Mouse (Mus musculus): ENCODE results near the gene Cnfn. TPM values are rescaled to one million over a fixed set of nuclear protein-coding genes. Genes with fewer than 3 reads are reported as not detected.

Gene Cnfn
- polyA plus RNA-seq, 1 experiment from 2014 or later: 0.54 TPM

DNA sequence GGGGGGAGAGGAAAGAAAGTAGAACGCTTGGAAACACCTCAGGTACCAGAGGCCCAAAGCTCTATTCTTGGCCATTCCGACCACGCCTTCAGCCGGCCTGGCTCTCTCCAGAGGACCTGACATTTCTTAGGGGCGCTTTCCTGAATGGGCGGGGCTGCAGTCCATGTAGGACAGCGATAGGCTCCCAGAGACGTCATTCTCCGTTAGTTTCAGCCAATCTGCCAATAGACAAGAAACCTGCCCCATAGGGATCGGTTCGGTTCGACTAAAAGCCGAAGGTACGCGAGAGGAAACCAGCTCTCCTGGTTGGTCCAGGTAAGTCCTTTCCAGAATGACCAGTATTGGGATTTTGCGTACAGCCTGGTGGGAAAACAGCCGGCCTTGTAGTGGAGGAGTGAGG, 7.0 kb upstream of the Cnfn start:
- peak overlapping the region; percentile 36 for H3K4me3 ChIP-seq (ENCODE audit: low read length)
- no peaks in the 10 kb centered on the region; the same call in 1 of the 2 replicates for H3K27me3 ChIP-seq (replicated peaks; ENCODE audit: control insufficient read depth, insufficient read depth, low read length)
- no peak overlapping the region for H3K27ac ChIP-seq (ENCODE audit: low read depth, low read length)
- no peaks in the 10 kb centered on the region for H3K9me3 ChIP-seq (ENCODE audit: control insufficient read depth, low read length)
- peak; percentile 79 for ATAC-seq
- peaks cover 8% of the 10 kb centered on the region for H3K4me1 ChIP-seq (ENCODE audit: control insufficient read depth, insufficient read depth, low read depth, low read length)
- no peaks in the 10 kb centered on the region; the same call in 1 of the 2 replicates for H3K36me3 ChIP-seq (ENCODE audit: control insufficient read depth, insufficient read depth, low read length)
- peak overlapping the region; percentile 53 for H3K9ac ChIP-seq (ENCODE audit: low read depth, low read length)
- peak overlapping the region; percentile 49 for H3K4me2 ChIP-seq (ENCODE audit: low read length)
- WGBS: 6% methylated on average over 17 of the region's 17 CpGs

DNA sequence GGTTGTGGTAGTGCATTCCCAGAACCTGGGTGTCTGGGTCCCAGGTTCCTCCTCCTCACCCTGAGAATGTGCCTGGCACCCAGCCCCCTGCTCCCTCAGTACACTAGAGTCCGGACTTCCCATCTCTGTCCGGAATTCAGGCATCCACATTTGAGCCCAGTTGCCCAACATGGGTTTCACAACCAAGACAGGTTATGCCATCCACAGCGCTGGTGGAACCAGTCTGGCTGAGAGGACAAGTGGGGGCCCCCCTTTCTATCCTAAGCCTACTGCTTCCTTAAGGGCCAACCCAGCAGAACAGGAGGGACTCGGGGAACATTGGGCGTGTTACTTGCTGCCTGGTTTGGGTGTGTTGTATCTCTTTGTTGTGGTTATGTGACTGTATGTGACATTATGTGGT, 2.9 kb upstream of the Cnfn start:
- H3K4me2 ChIP-seq (ENCODE audit: low read length): no peak overlapping the region
- H3K27me3 ChIP-seq (replicated peaks; ENCODE audit: control insufficient read depth, insufficient read depth, low read length): peaks cover 7% of the 10 kb centered on the region
- no peaks in the 10 kb centered on the region for H3K36me3 ChIP-seq (ENCODE audit: control insufficient read depth, insufficient read depth, low read length)
- H3K27ac ChIP-seq (ENCODE audit: low read depth, low read length): no peak overlapping the region
- no peak overlapping the region for H3K9ac ChIP-seq (ENCODE audit: low read depth, low read length)
- peaks cover 9% of the 10 kb centered on the region for H3K4me1 ChIP-seq (ENCODE audit: control insufficient read depth, insufficient read depth, low read depth, low read length)
- H3K4me3 ChIP-seq (ENCODE audit: low read length): no peak overlapping the region
- no peaks in the 10 kb centered on the region for H3K9me3 ChIP-seq (ENCODE audit: control insufficient read depth, low read length)
- ATAC-seq: no peak
- 88% methylated on average over 5 of the region's 5 CpGs for WGBS

DNA sequence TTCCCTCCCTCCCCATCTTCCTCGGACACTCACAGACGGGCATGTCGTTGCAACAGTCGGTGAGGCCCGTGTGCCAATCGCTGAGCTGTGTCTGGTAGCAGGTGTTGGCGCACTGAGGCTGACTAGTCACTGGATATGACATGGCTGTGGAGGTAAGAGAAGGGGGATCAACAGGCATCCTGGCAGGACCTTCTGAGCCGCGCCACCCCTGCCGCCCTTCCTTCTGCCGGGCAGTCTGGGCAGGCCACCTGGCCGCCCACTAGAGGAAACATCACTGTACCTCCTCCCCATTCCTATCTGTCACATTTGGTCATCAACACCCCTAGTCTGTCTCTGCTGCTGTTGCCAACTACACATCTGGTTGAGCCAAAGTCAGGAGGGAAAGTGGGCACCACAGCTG, 1.2 kb downstream of the Cnfn start:
- H3K27ac ChIP-seq (ENCODE audit: low read depth, low read length): no peak overlapping the region
- H3K36me3 ChIP-seq (ENCODE audit: control insufficient read depth, insufficient read depth, low read length): peaks cover 10% of the 10 kb centered on the region
- H3K4me2 ChIP-seq (ENCODE audit: low read length): no peak overlapping the region
- 20% methylated on average over 12 of the region's 12 CpGs for WGBS
- no peak overlapping the region for H3K9ac ChIP-seq (ENCODE audit: low read depth, low read length)
- peaks cover 9% of the 10 kb centered on the region for H3K27me3 ChIP-seq (replicated peaks; ENCODE audit: control insufficient read depth, insufficient read depth, low read length)
- peaks cover 17% of the 10 kb centered on the region for H3K4me1 ChIP-seq (ENCODE audit: control insufficient read depth, insufficient read depth, low read depth, low read length)
- no peak overlapping the region for H3K4me3 ChIP-seq (ENCODE audit: low read length)
- no peaks in the 10 kb centered on the region for H3K9me3 ChIP-seq (ENCODE audit: control insufficient read depth, low read length)
- ATAC-seq: no peak

DNA sequence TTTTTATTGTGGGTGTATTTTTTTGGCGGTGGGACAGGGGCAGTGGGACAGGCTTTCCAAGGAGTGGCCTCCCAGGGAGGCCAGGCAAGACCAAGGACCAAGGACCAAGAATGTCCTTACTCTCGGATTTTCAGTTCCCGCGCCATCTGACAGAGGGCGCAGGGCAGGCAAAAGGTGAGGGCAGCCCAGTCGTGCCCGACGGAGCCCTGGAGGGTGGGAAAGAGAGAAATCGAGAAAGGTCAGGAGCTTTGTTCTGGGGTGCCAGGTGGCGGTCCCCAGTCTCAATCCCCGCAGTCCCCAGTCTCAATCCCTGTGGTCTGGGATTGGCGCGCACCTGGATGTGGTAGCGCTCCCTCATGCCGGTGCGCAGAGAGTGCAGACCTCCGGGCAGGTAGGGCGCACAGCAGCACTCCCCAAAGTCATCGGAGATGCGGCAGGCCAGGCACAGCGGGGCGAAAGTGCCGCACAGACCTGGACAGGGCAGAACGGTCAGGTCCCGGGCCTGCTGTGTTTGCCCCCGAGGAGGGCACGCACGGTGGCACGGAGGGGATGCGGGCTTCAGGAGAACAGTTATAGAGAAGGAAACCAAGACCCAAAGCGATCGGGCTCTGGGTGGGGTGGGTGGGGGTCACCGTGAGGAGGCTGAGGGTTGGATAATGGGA, 1.8 kb downstream of the Cnfn start:
- H3K36me3 ChIP-seq (ENCODE audit: control insufficient read depth, insufficient read depth, low read length): peaks cover 13% of the 10 kb centered on the region
- peaks cover 9% of the 10 kb centered on the region for H3K27me3 ChIP-seq (replicated peaks; ENCODE audit: control insufficient read depth, insufficient read depth, low read length)
- peaks cover 17% of the 10 kb centered on the region for H3K4me1 ChIP-seq (ENCODE audit: control insufficient read depth, insufficient read depth, low read depth, low read length)
- no peak overlapping the region; the same call in 1 of the 2 replicates for H3K4me3 ChIP-seq (ENCODE audit: low read length)
- H3K9me3 ChIP-seq (ENCODE audit: control insufficient read depth, low read length): no peaks in the 10 kb centered on the region
- peak overlapping the region; percentile 27; the same call in 1 of the 2 replicates for H3K9ac ChIP-seq (ENCODE audit: low read depth, low read length)
- H3K4me2 ChIP-seq (ENCODE audit: low read length): no peak overlapping the region; the same call in 1 of the 2 replicates
- H3K27ac ChIP-seq (ENCODE audit: low read depth, low read length): no peak overlapping the region
- no peak for ATAC-seq
- 2% methylated on average over 33 of the region's 33 CpGs for WGBS

DNA sequence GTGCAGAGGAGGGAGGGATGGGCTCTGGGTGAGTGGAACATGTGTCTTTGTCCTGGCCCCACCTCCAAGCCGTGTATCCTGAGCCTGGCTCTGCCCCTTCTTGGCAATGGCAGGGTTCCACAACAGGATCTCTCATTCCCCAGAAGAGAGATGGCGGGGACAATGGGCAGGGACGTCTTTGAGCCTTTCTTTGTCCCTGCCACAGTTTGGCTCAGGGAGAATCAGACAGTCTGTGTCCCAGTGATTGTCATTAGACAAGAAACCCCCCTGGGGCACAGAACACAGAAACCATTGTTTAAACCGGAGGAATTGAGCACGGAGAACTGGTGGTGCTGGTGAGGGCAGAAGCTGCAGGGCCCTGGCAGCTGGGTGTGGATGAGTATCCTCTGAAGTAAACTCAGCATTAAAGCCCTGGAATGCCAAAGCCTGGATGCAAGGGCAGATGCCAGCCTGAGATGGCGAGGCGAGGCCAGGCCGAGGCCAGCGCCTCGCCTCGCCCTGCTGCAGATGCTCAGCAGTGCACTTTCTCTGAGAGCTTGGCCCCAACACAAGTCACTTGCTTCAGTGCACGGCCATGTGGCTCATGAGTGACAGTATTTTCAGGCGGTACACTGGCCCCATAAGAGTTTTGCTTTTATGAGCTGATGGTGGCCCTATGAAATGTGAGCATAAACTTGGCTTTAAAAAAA, 3.4 kb downstream of the Cnfn start:
- Histone ChIP-seq H3K27ac (ENCODE audit: low read depth, low read length) (peak overlapping the region; percentile 63), H3K4me2 (ENCODE audit: low read length) (peak overlapping the region; percentile 25), H3K9me3 (ENCODE audit: control insufficient read depth, low read length) (no peaks in the 10 kb centered on the region), H3K4me3 (ENCODE audit: low read length) (no peak overlapping the region), H3K27me3 (replicated peaks; ENCODE audit: control insufficient read depth, insufficient read depth, low read length) (peaks cover 9% of the 10 kb centered on the region), H3K9ac (ENCODE audit: low read depth, low read length) (peak overlapping the region; percentile 23), H3K36me3 (ENCODE audit: control insufficient read depth, insufficient read depth, low read length) (peaks cover 20% of the 10 kb centered on the region), H3K4me1 (ENCODE audit: control insufficient read depth, insufficient read depth, low read depth, low read length) (peaks cover 17% of the 10 kb centered on the region)
- ATAC-seq: peak; percentile 25; the same call in 1 of the 2 replicates
- WGBS: 11% methylated on average over 13 of the region's 13 CpGs

DNA sequence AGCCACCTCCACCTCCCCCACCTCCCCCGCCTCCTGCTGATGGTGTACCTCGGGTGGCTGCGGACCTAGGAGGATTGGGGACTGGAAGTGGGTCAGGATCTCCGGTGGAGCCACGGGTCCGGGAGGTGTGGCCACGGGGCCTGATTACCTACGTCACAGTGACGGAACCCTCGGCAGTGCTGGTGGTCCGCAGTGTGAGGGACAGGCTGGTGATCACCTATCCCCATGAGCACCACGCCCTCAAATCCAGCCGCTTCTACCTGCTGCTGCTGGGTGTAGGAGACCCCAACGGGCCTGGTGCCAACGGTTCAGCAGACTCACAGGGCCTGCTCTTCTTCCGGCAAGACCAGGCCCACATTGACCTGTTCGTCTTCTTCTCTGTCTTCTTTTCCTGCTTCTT, 5.9 kb downstream of the Cnfn start:
- no peak for ATAC-seq
- Histone ChIP-seq H3K4me3 (ENCODE audit: low read length) (no peak overlapping the region), H3K9me3 (ENCODE audit: control insufficient read depth, low read length) (no peaks in the 10 kb centered on the region), H3K36me3 (ENCODE audit: control insufficient read depth, insufficient read depth, low read length) (peaks cover 35% of the 10 kb centered on the region), H3K27ac (ENCODE audit: low read depth, low read length) (no peak overlapping the region), H3K27me3 (replicated peaks; ENCODE audit: control insufficient read depth, insufficient read depth, low read length) (peaks cover 6% of the 10 kb centered on the region), H3K4me2 (ENCODE audit: low read length) (no peak overlapping the region), H3K9ac (ENCODE audit: low read depth, low read length) (no peak overlapping the region), H3K4me1 (ENCODE audit: control insufficient read depth, insufficient read depth, low read depth, low read length) (peaks cover 23% of the 10 kb centered on the region)
- WGBS: 94% methylated on average over 17 of the region's 17 CpGs

DNA sequence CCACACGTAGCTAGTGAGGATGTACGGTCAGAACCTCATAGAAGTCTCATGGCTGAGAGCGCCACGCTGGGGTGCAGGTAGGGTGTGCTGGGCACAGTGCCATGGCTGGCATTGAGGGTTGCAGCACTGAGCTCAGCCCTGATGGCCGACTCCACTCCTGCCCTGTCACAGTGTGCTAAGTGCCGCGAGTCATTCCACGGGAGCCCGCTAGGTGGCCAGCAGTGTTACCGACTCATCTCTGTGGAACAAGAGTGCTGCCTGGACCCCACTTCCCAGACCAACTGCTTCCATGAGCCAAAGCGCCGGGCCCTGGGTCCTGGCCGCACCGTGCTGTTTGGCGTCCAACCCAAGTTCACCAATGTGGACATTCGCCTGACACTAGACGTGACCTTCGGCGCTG, 6.4 kb downstream of the Cnfn start:
- no peaks in the 10 kb centered on the region for H3K9me3 ChIP-seq (ENCODE audit: control insufficient read depth, low read length)
- H3K36me3 ChIP-seq (ENCODE audit: control insufficient read depth, insufficient read depth, low read length): peaks cover 35% of the 10 kb centered on the region
- no peak overlapping the region for H3K9ac ChIP-seq (ENCODE audit: low read depth, low read length)
- H3K27ac ChIP-seq (ENCODE audit: low read depth, low read length): no peak overlapping the region
- H3K4me1 ChIP-seq (ENCODE audit: control insufficient read depth, insufficient read depth, low read depth, low read length): peaks cover 20% of the 10 kb centered on the region
- no peak overlapping the region for H3K4me3 ChIP-seq (ENCODE audit: low read length)
- ATAC-seq: no peak
- WGBS: 88% methylated on average over 19 of the region's 19 CpGs
- H3K27me3 ChIP-seq (replicated peaks; ENCODE audit: control insufficient read depth, insufficient read depth, low read length): peaks cover 3% of the 10 kb centered on the region; the same call in 1 of the 2 replicates
- H3K4me2 ChIP-seq (ENCODE audit: low read length): no peak overlapping the region

DNA sequence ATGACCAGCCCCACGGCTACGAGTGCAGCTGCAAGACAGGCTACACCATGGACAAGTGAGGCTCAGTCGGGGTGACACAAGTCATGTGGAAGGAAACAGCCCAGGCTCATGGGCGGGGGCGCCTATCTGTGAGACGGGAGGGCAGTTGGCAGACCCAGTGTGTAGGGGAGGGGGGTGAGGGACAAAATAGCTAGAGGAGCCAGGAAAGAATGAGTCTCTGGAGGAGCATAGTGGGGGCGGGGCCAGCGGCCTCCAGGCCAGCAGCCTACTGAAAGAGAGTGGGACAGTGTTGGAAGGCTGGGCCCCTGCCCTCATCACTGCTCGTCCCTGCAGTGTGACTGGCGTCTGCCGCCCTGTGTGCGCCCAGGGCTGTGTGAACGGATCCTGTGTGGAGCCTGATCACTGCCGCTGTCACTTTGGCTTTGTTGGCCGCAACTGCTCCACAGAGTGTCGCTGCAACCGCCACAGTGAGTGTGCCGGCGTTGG, 10.8 kb downstream of the Cnfn start:
- Histone ChIP-seq H3K27me3 (replicated peaks; ENCODE audit: control insufficient read depth, insufficient read depth, low read length) (no peaks in the 10 kb centered on the region), H3K4me2 (ENCODE audit: low read length) (peak overlapping the region; percentile 17), H3K36me3 (ENCODE audit: control insufficient read depth, insufficient read depth, low read length) (peaks cover 38% of the 10 kb centered on the region), H3K4me3 (ENCODE audit: low read length) (no peak overlapping the region), H3K4me1 (ENCODE audit: control insufficient read depth, insufficient read depth, low read depth, low read length) (peaks cover 6% of the 10 kb centered on the region), H3K9ac (ENCODE audit: low read depth, low read length) (no peak overlapping the region), H3K9me3 (ENCODE audit: control insufficient read depth, low read length) (no peaks in the 10 kb centered on the region), H3K27ac (ENCODE audit: low read depth, low read length) (peak overlapping the region; percentile 17; the same call in 1 of the 2 replicates)
- WGBS: 44% methylated on average over 18 of the region's 19 CpGs
- peak; percentile 85 for ATAC-seq

DNA sequence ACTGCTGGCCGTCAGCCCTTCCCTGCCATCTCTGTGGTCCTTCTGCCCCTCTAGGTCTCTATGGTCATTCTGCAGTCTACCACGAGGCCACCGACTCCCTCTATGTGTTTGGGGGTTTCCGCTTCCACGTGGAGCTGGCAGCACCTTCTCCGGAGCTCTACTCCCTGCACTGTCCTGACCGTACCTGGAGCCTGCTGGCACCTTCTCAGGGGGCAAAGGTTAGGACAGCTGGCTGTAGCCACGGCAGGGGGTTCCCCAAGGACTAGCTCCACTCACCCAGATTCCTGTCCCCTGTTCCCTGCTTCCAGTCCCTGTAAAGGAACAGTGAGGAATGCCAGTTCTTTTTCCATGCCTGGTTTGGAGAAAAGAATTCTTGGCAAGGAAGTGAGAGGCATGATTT, 20.7 kb downstream of the Cnfn start:
- peaks cover 5% of the 10 kb centered on the region for H3K9me3 ChIP-seq (ENCODE audit: control insufficient read depth, low read length)
- peaks cover 63% of the 10 kb centered on the region for H3K36me3 ChIP-seq (ENCODE audit: control insufficient read depth, insufficient read depth, low read length)
- H3K27me3 ChIP-seq (replicated peaks; ENCODE audit: control insufficient read depth, insufficient read depth, low read length): no peaks in the 10 kb centered on the region
- H3K27ac ChIP-seq (ENCODE audit: low read depth, low read length): no peak overlapping the region
- H3K4me3 ChIP-seq (ENCODE audit: low read length): no peak overlapping the region
- no peaks in the 10 kb centered on the region for H3K4me1 ChIP-seq (ENCODE audit: control insufficient read depth, insufficient read depth, low read depth, low read length)
- no peak overlapping the region for H3K9ac ChIP-seq (ENCODE audit: low read depth, low read length)
- ATAC-seq: no peak
- WGBS: 86% methylated on average over 8 of the region's 8 CpGs
- H3K4me2 ChIP-seq (ENCODE audit: low read length): no peak overlapping the region

Measured in hindbrain, embryonic 16.5 days (tissue).